Mouse (Mus musculus): ENCODE measurements around the gene Cgas. TPM values are rescaled to one million over a fixed set of nuclear protein-coding genes. Genes with fewer than 3 reads are reported as not detected.

The Cgas gene
- polyA plus RNA-seq, 1 experiment from 2014 or later = 0.67 TPM

DNA sequence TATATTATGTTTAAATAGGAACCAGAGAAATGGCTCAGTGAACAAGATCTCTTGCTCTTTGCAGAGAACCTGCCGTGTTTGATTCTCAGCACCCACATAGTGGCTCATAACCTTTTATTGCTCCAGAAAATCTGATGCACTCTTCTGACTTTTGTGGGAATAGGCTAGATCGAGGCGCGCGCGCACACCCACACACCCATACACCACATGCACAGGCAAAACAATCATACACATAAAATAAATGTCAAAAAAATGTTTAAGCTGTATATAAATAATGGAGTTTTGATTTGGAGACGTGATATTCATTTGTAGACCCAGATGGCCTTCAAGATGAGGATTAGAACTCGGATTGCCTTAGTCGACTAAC, 4.6 kb upstream of the Cgas start:
- WGBS (ENCODE audit: insufficient replicate concordance) = 33% methylated on average over 9 of the region's 9 CpGs
- peaks cover 19% of the 10 kb centered on the region for H3K4me1 ChIP-seq (ENCODE audit: control insufficient read depth, low read depth, low read length)
- H3K9ac ChIP-seq (ENCODE audit: low read depth, low read length) = peak overlapping the region; percentile 95
- H3K36me3 ChIP-seq (ENCODE audit: control insufficient read depth, insufficient read depth) = peaks cover 10% of the 10 kb centered on the region
- ATAC-seq (ENCODE audit: low read depth) = no peak
- peak overlapping the region; percentile 96 for H3K4me3 ChIP-seq (ENCODE audit: low read depth, low read length)
- peak overlapping the region; percentile 88 for H3K4me2 ChIP-seq (ENCODE audit: low read depth, low read length)
- H3K9me3 ChIP-seq (replicated peaks; ENCODE audit: control insufficient read depth, low read length) = no peaks in the 10 kb centered on the region
- H3K27ac ChIP-seq (ENCODE audit: low read length) = no peak overlapping the region; the same call in 1 of the 2 replicates
- H3K27me3 ChIP-seq (ENCODE audit: control insufficient read depth, insufficient read depth, low read depth, low read length) = peaks cover 25% of the 10 kb centered on the region

DNA sequence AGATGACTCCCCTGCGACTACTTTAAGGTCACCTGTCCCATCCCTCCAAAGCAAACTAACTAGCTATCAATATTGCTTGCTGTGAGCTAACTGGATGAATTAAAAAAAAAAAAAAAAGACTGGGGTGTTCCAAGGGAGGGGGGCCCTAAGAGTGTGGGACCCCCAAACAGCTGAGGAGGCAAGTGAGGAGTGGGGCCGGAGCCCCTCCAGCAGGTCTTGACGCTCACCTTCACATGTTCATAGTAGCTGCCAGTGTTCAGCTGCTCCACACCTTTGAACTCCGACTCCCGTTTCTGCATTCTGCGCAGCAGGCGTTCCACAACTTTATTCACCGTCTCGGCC, 829 bp downstream of the Cgas start:
- peak overlapping the region; percentile 76 for H3K4me2 ChIP-seq (ENCODE audit: low read depth, low read length)
- H3K9ac ChIP-seq (ENCODE audit: low read depth, low read length) = peak overlapping the region; percentile 54; the same call in 1 of the 2 replicates
- peak overlapping the region; percentile 62 for H3K4me3 ChIP-seq (ENCODE audit: low read depth, low read length)
- whole genome bisulfite sequencing (ENCODE audit: insufficient replicate concordance) = 4% methylated on average over 9 of the region's 9 CpGs
- H3K27ac ChIP-seq (ENCODE audit: low read length) = no peak overlapping the region
- H3K9me3 ChIP-seq (replicated peaks; ENCODE audit: control insufficient read depth, low read length) = no peaks in the 10 kb centered on the region
- peaks cover 46% of the 10 kb centered on the region for H3K27me3 ChIP-seq (ENCODE audit: control insufficient read depth, insufficient read depth, low read depth, low read length)
- no peak for ATAC-seq (ENCODE audit: low read depth)
- H3K36me3 ChIP-seq (ENCODE audit: control insufficient read depth, insufficient read depth) = no peaks in the 10 kb centered on the region
- peaks cover 4% of the 10 kb centered on the region for H3K4me1 ChIP-seq (ENCODE audit: control insufficient read depth, low read depth, low read length)

DNA sequence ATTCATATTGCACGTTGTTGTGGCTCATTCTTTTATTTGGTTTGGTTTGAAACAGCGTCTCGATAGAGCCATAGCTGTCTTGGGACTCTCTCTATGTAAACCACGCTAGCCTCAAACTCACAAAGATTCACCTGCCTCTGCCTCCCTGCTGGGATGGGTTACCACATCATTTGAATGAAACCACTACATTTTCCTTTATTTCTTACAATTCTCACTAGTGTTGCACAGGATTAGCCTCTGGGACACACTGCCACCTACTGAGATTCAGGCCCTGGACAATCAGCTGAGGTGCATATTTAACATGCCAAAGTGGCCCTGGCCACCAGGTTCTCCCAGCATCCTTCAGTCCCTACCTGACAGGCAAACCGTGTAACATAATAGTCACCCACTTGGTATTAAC, 3.6 kb downstream of the Cgas start:
- 52% methylated on average over 5 of the region's 5 CpGs for WGBS (ENCODE audit: insufficient replicate concordance)
- peaks cover 39% of the 10 kb centered on the region for H3K27me3 ChIP-seq (ENCODE audit: control insufficient read depth, insufficient read depth, low read depth, low read length)
- no peak overlapping the region for H3K4me2 ChIP-seq (ENCODE audit: low read depth, low read length)
- H3K27ac ChIP-seq (ENCODE audit: low read length) = no peak overlapping the region
- no peak overlapping the region for H3K9ac ChIP-seq (ENCODE audit: low read depth, low read length)
- H3K9me3 ChIP-seq (replicated peaks; ENCODE audit: control insufficient read depth, low read length) = no peaks in the 10 kb centered on the region
- no peaks in the 10 kb centered on the region for H3K36me3 ChIP-seq (ENCODE audit: control insufficient read depth, insufficient read depth)
- no peak for ATAC-seq (ENCODE audit: low read depth)
- no peak overlapping the region for H3K4me3 ChIP-seq (ENCODE audit: low read depth, low read length)
- H3K4me1 ChIP-seq (ENCODE audit: control insufficient read depth, low read depth, low read length) = peaks cover 4% of the 10 kb centered on the region

DNA sequence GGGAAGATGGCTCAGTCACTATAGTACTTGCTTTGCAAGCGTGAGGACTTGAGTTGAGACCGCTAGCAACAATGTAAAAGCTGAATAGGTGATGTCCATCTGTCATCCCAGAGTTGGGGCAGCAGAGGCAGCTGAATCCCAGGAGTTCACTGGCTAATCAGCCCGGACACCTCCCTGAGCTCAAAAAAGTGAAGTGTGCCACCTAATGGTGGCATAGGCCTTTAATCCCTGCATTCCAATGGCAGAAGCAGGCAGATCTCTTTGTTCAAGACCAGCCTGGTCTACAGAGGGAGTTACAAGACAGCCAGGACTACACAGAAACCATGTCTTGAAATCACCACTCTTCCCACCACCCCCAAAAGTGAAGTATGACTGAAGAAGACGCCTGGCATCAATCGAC, 10.6 kb downstream of the Cgas start:
- Histone ChIP-seq H3K9ac (ENCODE audit: low read depth, low read length) (no peak overlapping the region), H3K4me1 (ENCODE audit: control insufficient read depth, low read depth, low read length) (no peaks in the 10 kb centered on the region; the same call in none of the 2 replicates), H3K4me3 (ENCODE audit: low read depth, low read length) (no peak overlapping the region), H3K4me2 (ENCODE audit: low read depth, low read length) (no peak overlapping the region), H3K27me3 (ENCODE audit: control insufficient read depth, insufficient read depth, low read depth, low read length) (no peaks in the 10 kb centered on the region), H3K9me3 (replicated peaks; ENCODE audit: control insufficient read depth, low read length) (no peaks in the 10 kb centered on the region), H3K27ac (ENCODE audit: low read length) (no peak overlapping the region), H3K36me3 (ENCODE audit: control insufficient read depth, insufficient read depth) (no peaks in the 10 kb centered on the region)
- 70% methylated on average over 5 of the region's 5 CpGs for WGBS (ENCODE audit: insufficient replicate concordance)
- ATAC-seq (ENCODE audit: low read depth) = no peak

DNA sequence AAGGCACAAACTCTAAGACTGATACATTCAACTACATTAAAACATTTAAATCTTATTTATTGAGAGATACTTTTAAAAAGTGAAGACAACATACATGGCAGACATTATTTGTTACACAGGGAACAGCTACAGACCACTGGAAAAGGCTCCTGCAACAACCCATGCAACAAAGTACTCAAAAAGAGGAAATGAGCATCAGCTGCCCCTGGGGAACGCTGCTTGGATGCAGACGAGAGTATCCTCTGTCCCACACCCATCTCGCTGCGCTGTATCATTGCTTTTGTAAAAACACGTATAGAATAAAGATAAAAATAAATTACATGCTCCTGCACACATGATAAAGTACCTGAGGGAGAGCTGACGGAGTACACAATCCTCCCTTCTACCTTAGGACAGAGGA, 12.6 kb downstream of the Cgas start:
- no peak for ATAC-seq (ENCODE audit: low read depth)
- Histone ChIP-seq H3K27ac (ENCODE audit: low read length) (no peak overlapping the region), H3K4me3 (ENCODE audit: low read depth, low read length) (no peak overlapping the region), H3K36me3 (ENCODE audit: control insufficient read depth, insufficient read depth) (no peaks in the 10 kb centered on the region), H3K9ac (ENCODE audit: low read depth, low read length) (no peak overlapping the region), H3K4me2 (ENCODE audit: low read depth, low read length) (no peak overlapping the region), H3K27me3 (ENCODE audit: control insufficient read depth, insufficient read depth, low read depth, low read length) (no peaks in the 10 kb centered on the region), H3K9me3 (replicated peaks; ENCODE audit: control insufficient read depth, low read length) (no peaks in the 10 kb centered on the region), H3K4me1 (ENCODE audit: control insufficient read depth, low read depth, low read length) (no peaks in the 10 kb centered on the region; the same call in none of the 2 replicates)
- WGBS (ENCODE audit: insufficient replicate concordance) = 41% methylated on average over 6 of the region's 6 CpGs

DNA sequence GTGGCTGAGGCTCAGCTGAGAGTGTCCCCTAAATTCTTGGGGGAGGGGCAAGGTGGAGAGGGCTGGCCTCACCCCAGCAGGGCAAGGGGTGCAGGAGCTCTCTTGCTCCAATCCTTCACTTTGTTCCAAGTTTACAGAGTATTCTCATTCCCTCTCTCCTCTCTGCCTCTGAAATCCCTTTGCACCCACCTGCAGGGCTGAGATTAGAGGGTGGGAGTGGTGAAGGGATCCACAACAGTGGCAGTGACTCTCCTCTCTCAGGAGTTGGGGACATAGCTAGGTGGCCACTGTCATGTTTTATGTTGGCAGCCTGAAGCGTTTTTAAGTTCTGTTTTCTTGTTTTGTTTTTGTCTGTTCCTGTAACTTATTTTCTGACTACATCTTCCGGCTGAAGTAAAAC, 13.5 kb downstream of the Cgas start:
- H3K4me1 ChIP-seq (ENCODE audit: control insufficient read depth, low read depth, low read length) = no peaks in the 10 kb centered on the region; the same call in none of the 2 replicates
- no peak overlapping the region for H3K9ac ChIP-seq (ENCODE audit: low read depth, low read length)
- no peaks in the 10 kb centered on the region for H3K36me3 ChIP-seq (ENCODE audit: control insufficient read depth, insufficient read depth)
- 62% methylated on average over 2 of the region's 2 CpGs for WGBS (ENCODE audit: insufficient replicate concordance)
- no peak overlapping the region for H3K4me2 ChIP-seq (ENCODE audit: low read depth, low read length)
- no peaks in the 10 kb centered on the region for H3K27me3 ChIP-seq (ENCODE audit: control insufficient read depth, insufficient read depth, low read depth, low read length)
- ATAC-seq (ENCODE audit: low read depth) = no peak
- no peaks in the 10 kb centered on the region for H3K9me3 ChIP-seq (replicated peaks; ENCODE audit: control insufficient read depth, low read length)
- H3K4me3 ChIP-seq (ENCODE audit: low read depth, low read length) = no peak overlapping the region
- no peak overlapping the region for H3K27ac ChIP-seq (ENCODE audit: low read length)

DNA sequence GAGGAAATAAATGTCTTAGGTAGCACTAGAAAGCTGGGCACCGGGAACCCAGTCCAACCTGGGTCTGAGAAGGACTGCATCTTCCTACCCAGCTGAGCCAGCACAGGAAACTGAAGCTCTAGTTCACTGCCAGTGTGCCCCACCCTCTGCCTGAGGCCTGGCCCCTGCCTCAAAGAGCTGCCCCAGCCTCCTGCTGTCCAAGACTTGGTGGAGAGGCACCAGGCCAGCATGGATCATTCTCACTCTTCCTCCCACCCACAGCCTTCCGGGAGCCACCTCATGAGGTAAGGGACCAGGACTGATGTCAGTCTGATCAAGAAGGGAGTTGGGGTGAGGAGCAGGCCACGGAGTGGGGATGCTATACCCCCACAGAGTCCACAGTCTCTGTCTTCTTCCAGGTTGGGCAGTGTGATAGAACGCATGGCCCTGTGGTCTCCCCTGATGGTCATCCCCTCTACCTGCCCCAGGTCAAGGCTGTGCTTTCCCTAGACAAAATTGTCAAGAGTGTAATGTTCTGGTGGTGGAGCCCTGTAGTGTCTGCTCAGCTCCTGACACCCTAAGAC, 14.1 kb downstream of the Cgas start:
- 61% methylated on average over 4 of the region's 4 CpGs for WGBS (ENCODE audit: insufficient replicate concordance)
- no peak overlapping the region for H3K27ac ChIP-seq (ENCODE audit: low read length)
- ATAC-seq (ENCODE audit: low read depth) = no peak

DNA sequence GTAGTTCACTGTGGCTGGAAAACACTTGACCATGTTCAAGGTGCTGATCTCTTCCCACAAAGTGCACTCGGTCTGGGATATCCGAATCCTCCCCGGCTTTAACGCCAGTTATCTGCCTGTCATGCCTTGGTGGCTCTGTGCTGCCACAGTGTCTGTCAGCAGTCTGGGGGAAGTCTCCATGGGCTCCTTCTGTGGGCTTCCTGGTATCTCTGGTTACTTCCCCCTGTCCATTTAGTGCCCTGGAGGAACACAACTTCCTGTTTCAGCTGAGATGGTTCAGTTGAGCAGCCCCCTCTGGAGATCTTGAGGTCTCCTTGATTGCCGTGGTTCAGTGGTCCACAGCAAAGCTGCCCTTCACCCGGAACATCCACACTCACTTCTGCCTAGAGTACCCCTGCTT, 14.9 kb downstream of the Cgas start:
- no peak overlapping the region; the same call in 1 of the 2 replicates for H3K9ac ChIP-seq (ENCODE audit: low read depth, low read length)
- 0 out of 2 replicates have a peak overlapping the region, but pooled peaks have one; percentile 40 for H3K4me3 ChIP-seq (ENCODE audit: low read depth, low read length)
- H3K27ac ChIP-seq (ENCODE audit: low read length) = 0 out of 2 replicates have a peak overlapping the region, but pooled peaks have one; percentile 3
- H3K4me1 ChIP-seq (ENCODE audit: control insufficient read depth, low read depth, low read length) = no peaks in the 10 kb centered on the region; the same call in none of the 2 replicates
- no peaks in the 10 kb centered on the region for H3K9me3 ChIP-seq (replicated peaks; ENCODE audit: control insufficient read depth, low read length)
- peak; percentile 30; the same call in 1 of the 2 replicates for ATAC-seq (ENCODE audit: low read depth)
- 20% methylated on average over 6 of the region's 6 CpGs for WGBS (ENCODE audit: insufficient replicate concordance)
- no peaks in the 10 kb centered on the region for H3K36me3 ChIP-seq (ENCODE audit: control insufficient read depth, insufficient read depth)
- no peaks in the 10 kb centered on the region for H3K27me3 ChIP-seq (ENCODE audit: control insufficient read depth, insufficient read depth, low read depth, low read length)
- H3K4me2 ChIP-seq (ENCODE audit: low read depth, low read length) = peak overlapping the region; percentile 54

More for the DNA sequence above, 14.1 kb downstream of the Cgas start:
- H3K4me2 ChIP-seq (ENCODE audit: low read depth, low read length) = no peak overlapping the region
- no peaks in the 10 kb centered on the region for H3K9me3 ChIP-seq (replicated peaks; ENCODE audit: control insufficient read depth, low read length)
- no peaks in the 10 kb centered on the region for H3K27me3 ChIP-seq (ENCODE audit: control insufficient read depth, insufficient read depth, low read depth, low read length)
- H3K4me3 ChIP-seq (ENCODE audit: low read depth, low read length) = no peak overlapping the region
- no peaks in the 10 kb centered on the region for H3K36me3 ChIP-seq (ENCODE audit: control insufficient read depth, insufficient read depth)
- H3K9ac ChIP-seq (ENCODE audit: low read depth, low read length) = no peak overlapping the region
- H3K4me1 ChIP-seq (ENCODE audit: control insufficient read depth, low read depth, low read length) = no peaks in the 10 kb centered on the region; the same call in none of the 2 replicates

DNA sequence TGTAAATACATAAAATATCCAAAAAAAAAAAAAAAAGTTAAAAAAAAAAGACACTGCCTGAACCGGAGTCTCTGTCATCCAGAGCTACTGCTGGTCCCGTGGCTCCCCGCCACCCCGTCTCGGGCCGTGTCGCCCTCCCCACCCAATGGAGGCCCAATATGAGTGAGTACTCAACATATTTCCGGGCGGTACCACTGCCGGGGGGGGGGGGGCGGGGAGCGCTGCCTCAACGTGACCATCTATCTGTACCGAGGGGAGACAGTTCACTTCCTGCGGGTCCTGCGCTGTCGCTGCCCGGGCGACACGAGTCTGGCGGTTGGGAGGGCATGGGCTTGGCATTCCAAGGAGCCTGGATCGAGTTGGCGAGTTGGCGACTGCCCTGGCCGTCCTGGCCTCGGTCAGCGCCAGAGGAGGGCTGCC, 15.7 kb downstream of the Cgas start:
- H3K4me1 ChIP-seq (ENCODE audit: control insufficient read depth, low read depth, low read length) = no peaks in the 10 kb centered on the region; the same call in none of the 2 replicates
- no peaks in the 10 kb centered on the region for H3K27me3 ChIP-seq (ENCODE audit: control insufficient read depth, insufficient read depth, low read depth, low read length)
- H3K9me3 ChIP-seq (replicated peaks; ENCODE audit: control insufficient read depth, low read length) = no peaks in the 10 kb centered on the region
- H3K36me3 ChIP-seq (ENCODE audit: control insufficient read depth, insufficient read depth) = no peaks in the 10 kb centered on the region
- peak overlapping the region; percentile 40 for H3K4me3 ChIP-seq (ENCODE audit: low read depth, low read length)
- 9% methylated on average over 22 of the region's 27 CpGs for WGBS (ENCODE audit: insufficient replicate concordance)
- no peak overlapping the region for H3K27ac ChIP-seq (ENCODE audit: low read length)
- H3K4me2 ChIP-seq (ENCODE audit: low read depth, low read length) = peak overlapping the region; percentile 54
- 0 out of 2 replicates have a peak, but pooled peaks have one; percentile 35 for ATAC-seq (ENCODE audit: low read depth)
- H3K9ac ChIP-seq (ENCODE audit: low read depth, low read length) = peak overlapping the region; percentile 29; the same call in 1 of the 2 replicates

Data from liver, embryonic 16.5 days (tissue).